In the genomic region with DNA sequence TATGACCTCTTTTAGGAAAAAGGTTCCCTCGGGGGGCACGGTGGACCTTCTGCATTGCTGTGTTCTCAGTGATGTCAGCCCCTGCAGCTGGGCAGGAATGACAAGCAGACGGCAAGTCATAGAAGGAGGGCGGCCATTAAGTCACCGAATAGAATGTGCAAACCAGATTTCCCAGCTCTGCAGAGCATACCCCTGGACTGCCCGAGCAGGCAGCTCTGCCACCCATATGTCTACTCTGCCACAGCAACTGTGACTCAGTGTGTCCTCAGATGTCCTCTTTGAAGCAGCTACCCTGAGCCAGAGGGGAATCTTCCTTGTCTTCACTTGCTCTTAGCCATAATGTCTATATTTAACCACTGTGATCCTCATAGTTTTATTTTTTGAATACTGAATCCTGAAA, we compare ENCODE assay signal across 24 mouse cellular contexts.
DNase-seq lines count a peak whose midpoint lies in the region; ATAC-seq and TF ChIP-seq lines count a peak whose summit lies in the region.
"Had no signal": no experiment of that assay in that cellular context is flagged by ENCODE, and none has a peak within 500 bp of the region (broad histone marks: within the 10 kb centered on the region; RNA-seq: fewer than 3 reads in every experiment).

No protein-coding gene starts in this region.

- H3K36me3 ChIP-seq in midbrain, postnatal 0 days (ENCODE audit: insufficient read depth, low read length) = 0 out of 2 replicates have a peak, but pooled peaks cover 3% of the 10 kb centered on the region
- H3K36me3 ChIP-seq: intestine, embryonic 15.5 days; limb, embryonic 13.5 days; lung, embryonic 15.5 days; midbrain, embryonic 10.5 days; midbrain, embryonic 15.5 days had no signal

- WGBS in midbrain, postnatal 0 days = 92% methylated on average over 6 of the region's 6 CpGs

- no peak for TF ChIP-seq CTCF in left cerebral cortex, adult 2 months (IDR thresholded peaks at IDR 0.05)
- TF ChIP-seq CTCF in cortical plate, adult 2 months (IDR thresholded peaks at IDR 0.05; ENCODE audit: extremely low read depth, insufficient read depth, low read length) = no peak
- TF ChIP-seq CTCF in midbrain, postnatal 0 days (IDR thresholded peaks at IDR 0.05) = no peak

- intact Hi-C loops in heart, postnatal 14 days (cut with DNase I) = no loop called here
- intact Hi-C loops in left cerebral cortex, adult 2 months (cut with DNase I) = loop anchor here (2.0 kb wide), 1 partner anchor 29 kb away; no protein-coding TSS in a partner anchor
- intact Hi-C loops in left cerebral cortex, postnatal 10 days (cut with DNase I) = no loop called here

- DNase-seq in heart, adult 11 months = peak; percentile 64
- no peak for DNase-seq in heart, postnatal 14 days
- peak in 1 of 2 experiments; percentile 54 for DNase-seq in left cerebral cortex, adult 2 months (ENCODE audit: extremely low spot score in 1 of 2, low spot score in 2 of 2)
- DNase-seq in left cerebral cortex, postnatal 10 days (ENCODE audit: extremely low spot score in 1 of 2, low spot score in 2 of 2) = no peak
- peak; percentile 91 for DNase-seq in brain, adult 2 months (ENCODE audit: low read depth, low spot score)
- no peak for DNase-seq in spleen, postnatal 10 days (ENCODE audit: low spot score in 2 of 2)
- no peak for DNase-seq in midbrain, postnatal 0 days (ENCODE audit: low spot score)
- DNase-seq: adrenal gland, postnatal 25 days; B cell, adult 2 months; cerebellum, adult 8-10 months; gastrocnemius, adult 2 months; gastrocnemius, postnatal 36 days; heart, adult 2 months; kidney, adult 2 months; kidney, postnatal 36 days had no signal

- H3K9me3 ChIP-seq in midbrain, postnatal 0 days (ENCODE audit: low read length) = no peaks in the 10 kb centered on the region
- H3K9me3 ChIP-seq: intestine, embryonic 15.5 days; limb, embryonic 13.5 days; lung, embryonic 15.5 days; midbrain, embryonic 10.5 days; midbrain, embryonic 15.5 days had no signal

- no peak overlapping the region for H3K4me2 ChIP-seq in midbrain, postnatal 0 days (ENCODE audit: low read depth, low read length, poor library complexity, severe bottlenecking)
- H3K4me2 ChIP-seq: intestine, embryonic 15.5 days; limb, embryonic 13.5 days; liver, embryonic 11.5 days; lung, embryonic 15.5 days; midbrain, embryonic 15.5 days had no signal

- H3K27me3 ChIP-seq in midbrain, postnatal 0 days (ENCODE audit: insufficient read depth, low read length) = no peaks in the 10 kb centered on the region
- H3K27me3 ChIP-seq: intestine, embryonic 15.5 days; limb, embryonic 13.5 days; lung, embryonic 15.5 days; midbrain, embryonic 15.5 days had no signal

- TF ChIP-seq POLR2A in cortical plate, adult 2 months (IDR thresholded peaks at IDR 0.05; ENCODE audit: extremely low read depth, insufficient read depth, low read length) = no peak

- H3K9ac ChIP-seq in midbrain, postnatal 0 days (replicated peaks; ENCODE audit: low read length, poor library complexity, severe bottlenecking) = no peak overlapping the region
- H3K9ac ChIP-seq: intestine, embryonic 15.5 days; limb, embryonic 13.5 days; lung, embryonic 15.5 days; midbrain, embryonic 15.5 days had no signal

- H3K4me3 ChIP-seq in left cerebral cortex, adult 2 months = no peak overlapping the region
- H3K4me3 ChIP-seq in cortical plate, adult 2 months (ENCODE audit: insufficient read depth, low read length) = no peak overlapping the region
- H3K4me3 ChIP-seq in midbrain, postnatal 0 days (ENCODE audit: low read depth, low read length) = no peak overlapping the region
- H3K4me3 ChIP-seq: gastrocnemius, adult 2 months; heart, adult 2 months; intestine, embryonic 15.5 days; limb, embryonic 13.5 days; lung, embryonic 15.5 days; midbrain, embryonic 10.5 days; midbrain, embryonic 15.5 days had no signal

- H3K27ac ChIP-seq in left cerebral cortex, adult 2 months = peak overlapping the region; percentile 44
- 0 out of 2 replicates have a peak overlapping the region, but pooled peaks have one; percentile 31 for H3K27ac ChIP-seq in cortical plate, adult 2 months (ENCODE audit: insufficient read depth, low read length)
- no peak overlapping the region for H3K27ac ChIP-seq in midbrain, postnatal 0 days (ENCODE audit: low read depth, low read length)
- H3K27ac ChIP-seq: gastrocnemius, adult 2 months; heart, adult 2 months; hindbrain, postnatal 0 days; intestine, embryonic 15.5 days; limb, embryonic 13.5 days; lung, embryonic 15.5 days; midbrain, embryonic 10.5 days; midbrain, embryonic 15.5 days had no signal

- no peak for ATAC-seq in midbrain, postnatal 0 days (ENCODE audit: low FRiP score)
- ATAC-seq: forebrain, embryonic 14.5 days; hindbrain, postnatal 0 days; intestine, embryonic 15.5 days; midbrain, embryonic 15.5 days had no signal

- H3K4me1 ChIP-seq in cortical plate, adult 2 months (ENCODE audit: control insufficient read depth, insufficient read depth, low read length) = peaks cover 8% of the 10 kb centered on the region
- H3K4me1 ChIP-seq in midbrain, postnatal 0 days (ENCODE audit: insufficient read depth, low read length) = no peaks in the 10 kb centered on the region
- H3K4me1 ChIP-seq: intestine, embryonic 15.5 days; limb, embryonic 13.5 days; lung, embryonic 15.5 days; midbrain, embryonic 10.5 days; midbrain, embryonic 15.5 days had no signal

Comparison
In these comparisons a context has a peak if more than half of its experiments do, and no peak if none do; other contexts are left out.
1. DNase-seq: peak in heart, adult 11 months (single experiment) and brain, adult 2 months (single experiment); none in heart, postnatal 14 days (0 of 2), left cerebral cortex, postnatal 10 days (0 of 2), spleen, postnatal 10 days (0 of 2) and midbrain, postnatal 0 days (single experiment).